Mouse (Mus musculus): ENCODE measurements around the gene Msl1. TPM values are rescaled to one million over a fixed set of nuclear protein-coding genes. Genes with fewer than 3 reads are reported as not detected.

Gene Msl1
- polyA plus RNA-seq, 1 experiment from 2014 or later: 25.0 TPM

GRCm38 (mm10) chr11:98761939-98762338 lies 33.4 kb upstream of the Msl1 start:
- 94% methylated on average over 4 of the region's 4 CpGs for WGBS

GRCm38 (mm10) chr11:98762756-98763501 lies 32.4 kb upstream of the Msl1 start:
- no peak overlapping the region for H3K4me2 ChIP-seq (ENCODE audit: low read length)
- H3K27ac ChIP-seq (replicated peaks; ENCODE audit: low read depth, low read length): no peak overlapping the region
- H3K9ac ChIP-seq (replicated peaks; ENCODE audit: low read length): no peak overlapping the region
- 61% methylated on average over 17 of the region's 17 CpGs for WGBS
- H3K4me3 ChIP-seq (replicated peaks; ENCODE audit: low read depth, low read length): no peak overlapping the region
- H3K9me3 ChIP-seq (ENCODE audit: control insufficient read depth, low read length): no peaks in the 10 kb centered on the region
- DNase-seq (peak; percentile 54), ATAC-seq (ENCODE audit: low FRiP score, low TSS enrichment) (no peak)
- no peaks in the 10 kb centered on the region for H3K27me3 ChIP-seq (ENCODE audit: control insufficient read depth, insufficient read depth, low read length)
- H3K36me3 ChIP-seq (ENCODE audit: control insufficient read depth, insufficient read depth, low read length): peaks cover 66% of the 10 kb centered on the region
- H3K4me1 ChIP-seq (ENCODE audit: control insufficient read depth, insufficient read depth, low read length): peaks cover 25% of the 10 kb centered on the region

More at GRCm38 (mm10) chr11:98761939-98762338, 33.4 kb upstream of the Msl1 start:
- H3K9ac ChIP-seq (replicated peaks; ENCODE audit: low read length): no peak overlapping the region
- H3K27me3 ChIP-seq (ENCODE audit: control insufficient read depth, insufficient read depth, low read length): no peaks in the 10 kb centered on the region
- peaks cover 76% of the 10 kb centered on the region for H3K36me3 ChIP-seq (ENCODE audit: control insufficient read depth, insufficient read depth, low read length)
- H3K4me2 ChIP-seq (ENCODE audit: low read length): no peak overlapping the region
- H3K9me3 ChIP-seq (ENCODE audit: control insufficient read depth, low read length): no peaks in the 10 kb centered on the region
- no peak for ATAC-seq (ENCODE audit: low FRiP score, low TSS enrichment)
- no peak overlapping the region for H3K27ac ChIP-seq (replicated peaks; ENCODE audit: low read depth, low read length)
- H3K4me3 ChIP-seq (replicated peaks; ENCODE audit: low read depth, low read length): no peak overlapping the region
- no peak for DNase-seq
- peaks cover 16% of the 10 kb centered on the region for H3K4me1 ChIP-seq (ENCODE audit: control insufficient read depth, insufficient read depth, low read length)

- Histone ChIP-seq H3K4me3 (replicated peaks; ENCODE audit: low read depth, low read length) (no peak overlapping the region), H3K36me3 (ENCODE audit: control insufficient read depth, insufficient read depth, low read length) (peaks cover 67% of the 10 kb centered on the region), H3K9me3 (ENCODE audit: control insufficient read depth, low read length) (no peaks in the 10 kb centered on the region), H3K4me1 (ENCODE audit: control insufficient read depth, insufficient read depth, low read length) (peaks cover 30% of the 10 kb centered on the region), H3K9ac (replicated peaks; ENCODE audit: low read length) (no peak overlapping the region), H3K27me3 (ENCODE audit: control insufficient read depth, insufficient read depth, low read length) (no peaks in the 10 kb centered on the region), H3K27ac (replicated peaks; ENCODE audit: low read depth, low read length) (no peak overlapping the region), H3K4me2 (ENCODE audit: low read length) (no peak overlapping the region)
- 89% methylated on average over 8 of the region's 8 CpGs for WGBS
- no peak for ATAC-seq (ENCODE audit: low FRiP score, low TSS enrichment)
- DNase-seq: no peak
Observed at GRCm38 (mm10) chr11:98763502-98763861, 31.8 kb upstream of the Msl1 start.

DNA sequence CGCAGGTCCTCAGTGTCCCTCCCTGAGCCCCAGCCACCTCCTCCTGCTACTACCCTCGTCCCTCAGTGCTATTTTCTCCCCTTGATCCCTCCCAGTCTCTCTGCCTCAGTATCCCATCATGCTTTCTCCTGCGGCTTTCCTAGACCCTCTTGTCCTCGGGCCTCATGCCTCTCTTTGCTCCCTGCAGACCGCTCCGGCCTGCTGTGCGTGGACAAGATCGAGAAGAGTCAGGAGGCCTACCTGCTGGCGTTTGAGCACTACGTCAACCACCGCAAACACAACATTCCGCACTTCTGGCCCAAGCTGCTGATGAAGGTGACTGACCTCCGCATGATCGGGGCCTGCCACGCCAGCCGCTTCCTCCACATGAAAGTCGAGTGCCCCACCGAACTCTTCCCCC lies 31.2 kb upstream of the Msl1 start:
- Histone ChIP-seq H3K9me3 (ENCODE audit: control insufficient read depth, low read length) (no peaks in the 10 kb centered on the region), H3K9ac (replicated peaks; ENCODE audit: low read length) (no peak overlapping the region), H3K4me1 (ENCODE audit: control insufficient read depth, insufficient read depth, low read length) (peaks cover 31% of the 10 kb centered on the region), H3K27me3 (ENCODE audit: control insufficient read depth, insufficient read depth, low read length) (no peaks in the 10 kb centered on the region), H3K4me3 (replicated peaks; ENCODE audit: low read depth, low read length) (no peak overlapping the region), H3K4me2 (ENCODE audit: low read length) (no peak overlapping the region), H3K36me3 (ENCODE audit: control insufficient read depth, insufficient read depth, low read length) (peaks cover 68% of the 10 kb centered on the region), H3K27ac (replicated peaks; ENCODE audit: low read depth, low read length) (no peak overlapping the region)
- ATAC-seq (ENCODE audit: low FRiP score, low TSS enrichment) (no peak), DNase-seq (no peak)
- WGBS: 89% methylated on average over 18 of the region's 18 CpGs

DNA sequence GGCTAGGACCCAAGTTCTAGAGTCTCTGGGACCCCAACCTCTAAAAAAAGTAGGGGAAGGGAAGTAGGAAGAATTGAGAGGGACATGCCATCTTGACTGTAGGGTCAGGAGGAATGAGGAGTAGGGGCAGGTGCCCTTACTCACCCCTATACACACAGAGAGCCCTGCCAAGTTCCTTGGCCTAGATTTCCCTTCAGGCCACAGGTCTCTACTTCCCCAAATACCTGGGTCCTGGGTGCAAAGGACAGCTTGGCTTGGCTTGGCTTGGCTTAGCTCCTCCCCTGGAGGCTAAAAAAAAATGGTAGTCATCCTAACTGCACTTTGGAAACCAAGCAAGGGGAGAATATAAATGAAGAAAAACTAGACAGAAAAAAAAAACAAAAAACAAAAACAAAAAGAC lies 30.6 kb upstream of the Msl1 start:
- Histone ChIP-seq H3K27me3 (ENCODE audit: control insufficient read depth, insufficient read depth, low read length) (no peaks in the 10 kb centered on the region), H3K4me2 (ENCODE audit: low read length) (no peak overlapping the region), H3K4me1 (ENCODE audit: control insufficient read depth, insufficient read depth, low read length) (peaks cover 31% of the 10 kb centered on the region), H3K36me3 (ENCODE audit: control insufficient read depth, insufficient read depth, low read length) (peaks cover 73% of the 10 kb centered on the region), H3K9me3 (ENCODE audit: control insufficient read depth, low read length) (no peaks in the 10 kb centered on the region), H3K27ac (replicated peaks; ENCODE audit: low read depth, low read length) (no peak overlapping the region), H3K4me3 (replicated peaks; ENCODE audit: low read depth, low read length) (no peak overlapping the region), H3K9ac (replicated peaks; ENCODE audit: low read length) (0 out of 2 replicates have a peak overlapping the region, but pooled peaks have one; percentile 9)
- no peak for DNase-seq
- ATAC-seq (ENCODE audit: low FRiP score, low TSS enrichment): no peak

GRCm38 (mm10) chr11:98765421-98766309 lies 29.7 kb upstream of the Msl1 start:
- H3K4me1 ChIP-seq (ENCODE audit: control insufficient read depth, insufficient read depth, low read length): peaks cover 31% of the 10 kb centered on the region
- ATAC-seq (ENCODE audit: low FRiP score, low TSS enrichment) (0 out of 2 replicates have a peak, but pooled peaks have one; percentile 21), DNase-seq (peak; percentile 44)
- H3K9me3 ChIP-seq (ENCODE audit: control insufficient read depth, low read length): no peaks in the 10 kb centered on the region
- H3K9ac ChIP-seq (replicated peaks; ENCODE audit: low read length): no peak overlapping the region; the same call in 1 of the 2 replicates
- no peak overlapping the region for H3K4me2 ChIP-seq (ENCODE audit: low read length)
- 50% methylated on average over 7 of the region's 9 CpGs for WGBS
- no peaks in the 10 kb centered on the region for H3K27me3 ChIP-seq (ENCODE audit: control insufficient read depth, insufficient read depth, low read length)
- H3K36me3 ChIP-seq (ENCODE audit: control insufficient read depth, insufficient read depth, low read length): peaks cover 73% of the 10 kb centered on the region
- H3K4me3 ChIP-seq (replicated peaks; ENCODE audit: low read depth, low read length): no peak overlapping the region
- H3K27ac ChIP-seq (replicated peaks; ENCODE audit: low read depth, low read length): peak overlapping the region; percentile 68

GRCm38 (mm10) chr11:98766346-98766745 lies 29.0 kb upstream of the Msl1 start:
- Histone ChIP-seq H3K4me3 (replicated peaks; ENCODE audit: low read depth, low read length) (no peak overlapping the region), H3K4me1 (ENCODE audit: control insufficient read depth, insufficient read depth, low read length) (peaks cover 31% of the 10 kb centered on the region), H3K4me2 (ENCODE audit: low read length) (no peak overlapping the region), H3K36me3 (ENCODE audit: control insufficient read depth, insufficient read depth, low read length) (peaks cover 73% of the 10 kb centered on the region), H3K27ac (replicated peaks; ENCODE audit: low read depth, low read length) (peak overlapping the region; percentile 68), H3K27me3 (ENCODE audit: control insufficient read depth, insufficient read depth, low read length) (no peaks in the 10 kb centered on the region), H3K9me3 (ENCODE audit: control insufficient read depth, low read length) (no peaks in the 10 kb centered on the region), H3K9ac (replicated peaks; ENCODE audit: low read length) (no peak overlapping the region; the same call in 1 of the 2 replicates)
- no peak for ATAC-seq (ENCODE audit: low FRiP score, low TSS enrichment)
- DNase-seq: no peak
- WGBS: 48% methylated on average over 2 of the region's 2 CpGs

DNA sequence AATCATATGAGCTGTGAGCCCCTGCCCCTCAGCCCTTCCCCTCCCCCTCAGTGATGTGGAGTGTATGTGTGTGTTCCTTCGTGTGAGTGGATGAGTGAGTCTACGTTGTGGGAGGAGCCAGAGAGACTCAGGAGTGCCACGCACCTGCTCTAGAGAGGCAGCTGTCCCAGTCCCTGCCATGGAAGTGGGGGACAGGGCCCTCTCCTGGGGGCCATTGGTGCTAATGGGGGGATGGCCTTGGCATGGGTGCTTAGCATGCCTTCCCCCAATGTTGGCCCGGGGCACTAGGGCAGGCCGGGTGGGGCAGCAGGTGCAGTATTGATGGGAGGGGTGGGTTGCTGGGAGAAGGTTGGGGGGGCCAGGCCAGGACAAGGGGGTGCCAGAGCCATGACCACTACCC lies 28.5 kb upstream of the Msl1 start:
- H3K4me3 ChIP-seq (replicated peaks; ENCODE audit: low read depth, low read length): no peak overlapping the region
- no peaks in the 10 kb centered on the region for H3K27me3 ChIP-seq (ENCODE audit: control insufficient read depth, insufficient read depth, low read length)
- H3K4me2 ChIP-seq (ENCODE audit: low read length): no peak overlapping the region
- peaks cover 31% of the 10 kb centered on the region for H3K4me1 ChIP-seq (ENCODE audit: control insufficient read depth, insufficient read depth, low read length)
- H3K36me3 ChIP-seq (ENCODE audit: control insufficient read depth, insufficient read depth, low read length): peaks cover 69% of the 10 kb centered on the region
- ATAC-seq (ENCODE audit: low FRiP score, low TSS enrichment) (peak; percentile 22; the same call in 1 of the 2 replicates), DNase-seq (no peak)
- 45% methylated on average over 5 of the region's 5 CpGs for whole genome bisulfite sequencing
- H3K9me3 ChIP-seq (ENCODE audit: control insufficient read depth, low read length): no peaks in the 10 kb centered on the region
- peak overlapping the region; percentile 14; the same call in 1 of the 2 replicates for H3K9ac ChIP-seq (replicated peaks; ENCODE audit: low read length)
- peak overlapping the region; percentile 68 for H3K27ac ChIP-seq (replicated peaks; ENCODE audit: low read depth, low read length)

Data from midbrain, embryonic 14.5 days (tissue).